Mouse (Mus musculus): ENCODE measurements around the gene Fip1l1. TPM values are rescaled to one million over a fixed set of nuclear protein-coding genes. Genes with fewer than 3 reads are reported as not detected.

Fip1l1 gene
- total and polyA plus RNA-seq, 2 experiments from 2014 or later = 35.8 to 37.5 TPM

DNA sequence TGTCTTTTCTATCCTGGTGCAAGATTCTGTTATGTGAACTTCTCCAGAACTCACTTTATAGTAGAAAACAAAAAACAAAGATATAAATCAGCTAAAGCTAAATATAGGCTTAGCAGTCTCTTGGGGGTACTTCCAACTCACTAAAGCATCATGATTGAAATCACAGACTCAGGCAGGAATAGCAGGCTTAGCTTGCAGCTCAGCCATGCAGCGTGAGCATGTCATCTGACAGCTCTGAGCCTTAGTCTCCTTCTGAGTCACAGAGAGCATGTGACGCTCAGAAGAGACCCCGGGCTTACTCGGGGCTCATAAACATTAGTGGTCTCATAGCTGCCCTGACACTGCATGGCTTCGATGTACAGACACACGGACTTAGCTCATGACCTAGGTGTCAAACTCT is 66.7 kb downstream of the Fip1l1 start:
- TF ChIP-seq CTCF (IDR thresholded peaks at IDR 0.05; ENCODE audit: low read depth) (no peak), EP300 (IDR thresholded peaks at IDR 0.05; ENCODE audit: low read depth) (no peak)
- H3K9ac ChIP-seq (replicated peaks; ENCODE audit: low read depth, low read length) = no peak overlapping the region
- ATAC-seq (ENCODE audit: insufficient read depth, low read depth) (no peak), DNase-seq (ENCODE audit: low spot score) (no peak)
- H3K9me3 ChIP-seq (replicated peaks; ENCODE audit: control insufficient read depth, low read length) = no peaks in the 10 kb centered on the region
- no peak overlapping the region for H3K4me3 ChIP-seq (ENCODE audit: low read depth, low read length)
- no peaks in the 10 kb centered on the region; the same call in 1 of the 2 replicates for H3K27me3 ChIP-seq (ENCODE audit: control insufficient read depth, insufficient read depth, low read length)
- no peaks in the 10 kb centered on the region for H3K4me1 ChIP-seq (ENCODE audit: control insufficient read depth, insufficient read depth)
- H3K36me3 ChIP-seq (replicated peaks; ENCODE audit: control insufficient read depth, insufficient read depth, low read length) = peaks cover 15% of the 10 kb centered on the region
- WGBS = 47% methylated on average over 6 of the region's 6 CpGs
- no peak overlapping the region for H3K4me2 ChIP-seq (ENCODE audit: low read depth, low read length)
- no peak overlapping the region for H3K27ac ChIP-seq (ENCODE audit: low read depth)

DNA sequence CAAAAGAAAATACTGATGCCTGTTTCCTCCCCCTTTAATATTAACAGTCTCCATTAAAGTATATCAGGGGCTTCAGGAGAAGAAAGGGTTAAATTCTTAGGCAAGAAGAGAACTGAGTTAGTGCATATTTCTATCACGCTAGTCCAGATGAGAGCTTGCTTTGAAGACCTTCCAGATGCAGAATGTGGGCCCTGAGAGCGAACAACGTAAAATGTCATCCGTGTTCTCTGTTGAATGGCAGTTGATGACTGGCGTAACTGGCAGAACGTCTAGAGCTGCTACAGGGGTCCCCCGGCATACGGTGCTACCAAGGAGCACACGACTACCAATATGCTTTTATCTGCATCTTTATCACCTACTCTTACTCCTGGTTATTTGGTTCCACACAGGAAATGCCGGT is 67.1 kb downstream of the Fip1l1 start:
- WGBS = 72% methylated on average over 10 of the region's 10 CpGs
- H3K4me2 ChIP-seq (ENCODE audit: low read depth, low read length) = no peak overlapping the region
- no peak overlapping the region for H3K9ac ChIP-seq (replicated peaks; ENCODE audit: low read depth, low read length)
- H3K4me3 ChIP-seq (ENCODE audit: low read depth, low read length) = no peak overlapping the region
- ATAC-seq (ENCODE audit: insufficient read depth, low read depth) = no peak
- H3K4me1 ChIP-seq (ENCODE audit: control insufficient read depth, insufficient read depth) = no peaks in the 10 kb centered on the region
- H3K9me3 ChIP-seq (replicated peaks; ENCODE audit: control insufficient read depth, low read length) = no peaks in the 10 kb centered on the region
- no peak for DNase-seq (ENCODE audit: low spot score)
- H3K27ac ChIP-seq (ENCODE audit: low read depth) = no peak overlapping the region
- peaks cover 13% of the 10 kb centered on the region for H3K36me3 ChIP-seq (replicated peaks; ENCODE audit: control insufficient read depth, insufficient read depth, low read length)
- TF ChIP-seq EP300 (IDR thresholded peaks at IDR 0.05; ENCODE audit: low read depth) = no peak
- no peak for TF ChIP-seq CTCF (IDR thresholded peaks at IDR 0.05; ENCODE audit: low read depth)
- H3K27me3 ChIP-seq (ENCODE audit: control insufficient read depth, insufficient read depth, low read length) = no peaks in the 10 kb centered on the region; the same call in 1 of the 2 replicates

DNA sequence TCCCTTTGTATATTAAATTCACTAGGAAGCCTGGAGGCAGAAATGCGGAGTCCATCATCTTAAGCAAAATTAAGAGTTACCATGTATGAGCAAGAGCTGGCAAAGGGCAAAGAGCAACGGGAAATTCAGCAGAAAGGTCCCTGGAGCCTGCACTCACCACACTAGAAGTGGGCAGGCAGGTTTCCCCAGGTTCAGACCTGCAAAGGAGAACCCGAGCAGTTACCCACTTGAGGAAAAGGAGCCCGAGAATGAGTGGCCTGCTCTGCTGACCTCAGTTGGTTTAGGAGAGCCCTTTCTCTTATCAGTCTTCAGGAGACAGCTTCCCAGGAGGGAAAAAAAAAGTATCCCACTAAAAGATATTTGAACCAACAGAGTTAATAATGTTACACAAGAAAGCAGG is 68.1 kb downstream of the Fip1l1 start:
- Histone ChIP-seq H3K4me3 (ENCODE audit: low read depth, low read length) (no peak overlapping the region), H3K4me2 (ENCODE audit: low read depth, low read length) (no peak overlapping the region), H3K9ac (replicated peaks; ENCODE audit: low read depth, low read length) (no peak overlapping the region), H3K9me3 (replicated peaks; ENCODE audit: control insufficient read depth, low read length) (no peaks in the 10 kb centered on the region), H3K4me1 (ENCODE audit: control insufficient read depth, insufficient read depth) (no peaks in the 10 kb centered on the region), H3K27ac (ENCODE audit: low read depth) (no peak overlapping the region), H3K36me3 (replicated peaks; ENCODE audit: control insufficient read depth, insufficient read depth, low read length) (peaks cover 7% of the 10 kb centered on the region; the same call in 1 of the 2 replicates), H3K27me3 (ENCODE audit: control insufficient read depth, insufficient read depth, low read length) (no peaks in the 10 kb centered on the region; the same call in 1 of the 2 replicates)
- ATAC-seq (ENCODE audit: insufficient read depth, low read depth) (no peak), DNase-seq (ENCODE audit: low spot score) (no peak)
- TF ChIP-seq EP300 (IDR thresholded peaks at IDR 0.05; ENCODE audit: low read depth) (no peak), CTCF (IDR thresholded peaks at IDR 0.05; ENCODE audit: low read depth) (no peak)
- WGBS = 72% methylated on average over 4 of the region's 4 CpGs

DNA sequence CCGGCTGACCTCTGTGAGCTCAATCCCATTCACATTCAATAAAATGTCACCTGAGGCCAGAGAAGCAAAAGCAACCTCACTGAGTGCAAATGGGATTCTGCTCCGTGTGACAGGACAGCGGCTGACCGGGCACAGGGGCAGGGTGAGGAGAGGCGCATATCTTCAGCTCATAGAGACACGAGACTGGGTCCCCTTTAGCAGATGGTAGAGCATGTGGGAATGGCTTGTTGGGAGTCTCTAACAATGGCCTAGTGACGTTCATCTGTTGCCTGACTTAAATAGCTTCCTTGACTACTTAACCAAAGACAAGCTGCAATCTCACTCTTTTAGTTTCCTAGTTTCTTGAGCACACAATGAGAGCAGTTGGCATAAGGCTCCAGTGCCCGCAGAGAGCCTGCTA is 71.0 kb downstream of the Fip1l1 start:
- no peaks in the 10 kb centered on the region for H3K9me3 ChIP-seq (replicated peaks; ENCODE audit: control insufficient read depth, low read length)
- no peak for ATAC-seq (ENCODE audit: insufficient read depth, low read depth)
- no peaks in the 10 kb centered on the region for H3K36me3 ChIP-seq (replicated peaks; ENCODE audit: control insufficient read depth, insufficient read depth, low read length)
- no peak overlapping the region for H3K4me2 ChIP-seq (ENCODE audit: low read depth, low read length)
- TF ChIP-seq CTCF (IDR thresholded peaks at IDR 0.05; ENCODE audit: low read depth) = no peak
- TF ChIP-seq EP300 (IDR thresholded peaks at IDR 0.05; ENCODE audit: low read depth) = no peak
- no peak overlapping the region for H3K27ac ChIP-seq (ENCODE audit: low read depth)
- no peaks in the 10 kb centered on the region; the same call in 1 of the 2 replicates for H3K27me3 ChIP-seq (ENCODE audit: control insufficient read depth, insufficient read depth, low read length)
- no peak overlapping the region for H3K4me3 ChIP-seq (ENCODE audit: low read depth, low read length)
- WGBS = 88% methylated on average over 8 of the region's 8 CpGs
- H3K9ac ChIP-seq (replicated peaks; ENCODE audit: low read depth, low read length) = no peak overlapping the region
- H3K4me1 ChIP-seq (ENCODE audit: control insufficient read depth, insufficient read depth) = no peaks in the 10 kb centered on the region; the same call in 1 of the 2 replicates
- no peak for DNase-seq (ENCODE audit: low spot score)

DNA sequence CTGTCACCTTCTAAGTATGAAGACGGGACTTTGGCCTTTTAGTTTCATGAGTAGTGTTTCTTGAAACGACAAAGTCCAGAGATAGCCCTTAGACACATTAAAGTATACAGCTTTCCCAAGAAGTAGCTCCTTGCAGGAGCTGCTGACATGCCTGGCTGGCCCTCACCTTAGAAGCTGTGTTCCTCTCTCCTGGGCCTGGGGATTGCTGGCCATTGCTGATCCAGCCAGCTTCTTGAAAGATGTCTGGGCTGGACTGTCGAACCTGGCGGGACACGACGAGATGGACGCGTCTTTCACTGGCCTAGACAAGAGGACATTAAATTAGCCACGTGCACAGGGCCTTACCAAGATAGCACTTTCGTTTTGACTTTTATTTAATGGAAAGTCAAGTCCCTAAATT is 75.3 kb downstream of the Fip1l1 start:
- no peak overlapping the region for H3K4me3 ChIP-seq (ENCODE audit: low read depth, low read length)
- H3K27me3 ChIP-seq (ENCODE audit: control insufficient read depth, insufficient read depth, low read length) = no peaks in the 10 kb centered on the region; the same call in 1 of the 2 replicates
- peaks cover 8% of the 10 kb centered on the region for H3K4me1 ChIP-seq (ENCODE audit: control insufficient read depth, insufficient read depth)
- no peaks in the 10 kb centered on the region for H3K9me3 ChIP-seq (replicated peaks; ENCODE audit: control insufficient read depth, low read length)
- H3K4me2 ChIP-seq (ENCODE audit: low read depth, low read length) = no peak overlapping the region
- no peak overlapping the region for H3K9ac ChIP-seq (replicated peaks; ENCODE audit: low read depth, low read length)
- WGBS = 86% methylated on average over 10 of the region's 10 CpGs
- H3K27ac ChIP-seq (ENCODE audit: low read depth) = no peak overlapping the region
- ATAC-seq (ENCODE audit: insufficient read depth, low read depth) = no peak
- TF ChIP-seq CTCF (IDR thresholded peaks at IDR 0.05; ENCODE audit: low read depth) = no peak
- TF ChIP-seq EP300 (IDR thresholded peaks at IDR 0.05; ENCODE audit: low read depth) = no peak
- DNase-seq (ENCODE audit: low spot score) = no peak
- no peaks in the 10 kb centered on the region for H3K36me3 ChIP-seq (replicated peaks; ENCODE audit: control insufficient read depth, insufficient read depth, low read length)

DNA sequence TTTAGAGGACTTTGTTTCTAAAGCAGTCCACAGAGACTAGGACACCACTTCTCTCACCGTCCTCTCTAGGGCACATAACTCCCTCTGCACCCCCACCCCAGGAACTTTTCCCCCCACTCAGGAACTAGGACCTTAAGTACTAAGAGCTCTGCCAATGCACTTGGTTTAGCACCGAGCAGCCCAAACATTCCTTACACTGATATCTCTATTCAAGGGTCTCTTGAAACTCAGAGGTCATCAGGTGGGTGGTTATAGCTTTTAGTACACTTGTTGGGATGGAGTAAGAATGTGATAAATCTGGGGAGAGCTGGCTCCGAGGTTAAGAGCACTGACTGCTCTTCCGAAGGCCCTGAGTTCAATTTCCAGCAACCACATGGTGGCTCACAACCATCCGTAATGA is 77.5 kb downstream of the Fip1l1 start:
- ATAC-seq (ENCODE audit: insufficient read depth, low read depth) (no peak), DNase-seq (ENCODE audit: low spot score) (no peak)
- H3K4me2 ChIP-seq (ENCODE audit: low read depth, low read length) = no peak overlapping the region
- no peak overlapping the region for H3K9ac ChIP-seq (replicated peaks; ENCODE audit: low read depth, low read length)
- peaks cover 8% of the 10 kb centered on the region for H3K4me1 ChIP-seq (ENCODE audit: control insufficient read depth, insufficient read depth)
- no peak overlapping the region for H3K27ac ChIP-seq (ENCODE audit: low read depth)
- no peaks in the 10 kb centered on the region for H3K9me3 ChIP-seq (replicated peaks; ENCODE audit: control insufficient read depth, low read length)
- H3K36me3 ChIP-seq (replicated peaks; ENCODE audit: control insufficient read depth, insufficient read depth, low read length) = no peaks in the 10 kb centered on the region
- TF ChIP-seq EP300 (IDR thresholded peaks at IDR 0.05; ENCODE audit: low read depth) (no peak), CTCF (IDR thresholded peaks at IDR 0.05; ENCODE audit: low read depth) (no peak)
- H3K4me3 ChIP-seq (ENCODE audit: low read depth, low read length) = no peak overlapping the region
- 61% methylated on average over 5 of the region's 5 CpGs for WGBS
- H3K27me3 ChIP-seq (ENCODE audit: control insufficient read depth, insufficient read depth, low read length) = no peaks in the 10 kb centered on the region
